Mouse (Mus musculus): ENCODE results near the gene Smim20. TPM values are rescaled to one million over a fixed set of nuclear protein-coding genes. Genes with fewer than 3 reads are reported as not detected.
A peak's percentile ranks its signal among the peaks of the same experiment; 100 is the strongest.

Smim20 gene
- polyA plus RNA-seq, 1 experiment: 47.0 TPM

DNA sequence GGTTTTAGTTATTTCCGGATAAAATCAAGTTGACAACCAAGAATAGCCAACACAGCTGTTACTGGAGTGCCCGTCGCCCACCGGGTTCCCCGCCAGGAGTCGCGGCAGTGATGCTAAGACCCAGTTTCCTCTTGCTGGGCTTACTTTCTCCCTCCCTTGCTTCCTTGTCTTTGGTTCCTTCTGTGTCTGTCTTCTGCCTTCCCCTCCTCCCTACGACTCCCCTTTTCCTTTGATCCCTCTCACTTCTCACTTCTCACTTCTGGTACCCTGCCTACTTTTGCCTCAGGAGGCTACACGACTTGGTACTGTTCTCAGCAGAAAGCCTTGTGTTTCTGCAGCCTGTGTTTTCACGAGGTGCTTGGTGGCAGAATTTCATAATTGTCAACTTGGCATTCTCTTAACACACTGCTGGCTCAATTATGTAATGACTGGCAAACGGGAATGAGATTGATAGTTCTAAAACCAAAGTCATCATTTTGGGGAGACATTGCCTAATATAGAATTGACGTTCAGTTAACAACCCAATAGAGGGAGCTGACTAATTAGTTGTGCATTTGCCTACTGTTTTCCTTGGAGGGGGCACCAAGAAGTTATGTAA is 12.4 kb downstream of the Smim20 start:
- no peak for TF ChIP-seq POLR2A (IDR thresholded peaks at IDR 0.05; ENCODE audit: borderline replicate concordance, extremely low read depth, insufficient read depth, insufficient read length, poor library complexity, severe bottlenecking)
- TF ChIP-seq CTCF (IDR thresholded peaks at IDR 0.05; ENCODE audit: borderline replicate concordance, extremely low read depth, insufficient read depth, insufficient read length): no peak
- DNase-seq (ENCODE audit: low read depth): no peak

DNA sequence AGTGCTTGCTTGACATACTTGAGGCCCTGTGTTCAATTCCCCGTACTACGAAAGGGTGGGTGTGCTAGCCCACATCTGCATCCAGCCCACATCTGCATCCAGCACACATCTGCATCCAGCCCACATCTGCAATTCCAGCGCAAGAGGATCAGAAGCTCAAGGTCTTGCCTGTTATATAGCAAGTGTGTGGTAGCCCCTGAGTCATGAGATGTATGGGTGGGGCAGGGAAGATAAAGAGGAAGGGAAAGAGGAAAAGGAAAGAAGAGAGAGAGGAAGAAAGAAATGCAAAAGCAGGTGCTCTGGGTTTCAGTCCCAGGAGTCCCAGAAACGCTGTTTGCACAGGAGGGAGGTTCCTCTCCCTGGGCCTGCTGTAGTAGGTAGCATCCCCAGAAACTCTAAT is 15.6 kb downstream of the Smim20 start:
- no peak for DNase-seq (ENCODE audit: low read depth)
- TF ChIP-seq CTCF (IDR thresholded peaks at IDR 0.05; ENCODE audit: borderline replicate concordance, extremely low read depth, insufficient read depth, insufficient read length) (no peak), POLR2A (IDR thresholded peaks at IDR 0.05; ENCODE audit: borderline replicate concordance, extremely low read depth, insufficient read depth, insufficient read length, poor library complexity, severe bottlenecking) (no peak)

DNA sequence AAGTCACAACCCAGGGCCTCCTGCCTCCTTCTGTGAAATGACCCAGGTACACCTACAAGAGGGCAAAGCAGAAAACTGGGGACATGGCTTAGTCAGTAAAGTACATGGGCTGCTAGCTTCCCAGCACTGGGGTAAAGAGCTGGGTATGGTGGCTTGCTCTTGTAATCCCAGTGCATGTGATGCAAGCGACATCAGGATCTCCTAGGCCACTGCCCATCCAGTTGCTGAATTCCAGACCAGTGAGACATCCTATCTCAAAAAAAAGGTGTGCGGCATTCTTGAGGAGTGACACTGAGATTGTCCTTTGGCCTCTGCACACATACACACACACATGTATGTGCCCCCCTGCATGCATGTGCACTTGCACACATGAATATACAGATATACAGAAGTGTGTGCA is 19.5 kb downstream of the Smim20 start:
- TF ChIP-seq CTCF (IDR thresholded peaks at IDR 0.05; ENCODE audit: borderline replicate concordance, extremely low read depth, insufficient read depth, insufficient read length) (no peak), POLR2A (IDR thresholded peaks at IDR 0.05; ENCODE audit: borderline replicate concordance, extremely low read depth, insufficient read depth, insufficient read length, poor library complexity, severe bottlenecking) (no peak)
- DNase-seq (ENCODE audit: low read depth): no peak

DNA sequence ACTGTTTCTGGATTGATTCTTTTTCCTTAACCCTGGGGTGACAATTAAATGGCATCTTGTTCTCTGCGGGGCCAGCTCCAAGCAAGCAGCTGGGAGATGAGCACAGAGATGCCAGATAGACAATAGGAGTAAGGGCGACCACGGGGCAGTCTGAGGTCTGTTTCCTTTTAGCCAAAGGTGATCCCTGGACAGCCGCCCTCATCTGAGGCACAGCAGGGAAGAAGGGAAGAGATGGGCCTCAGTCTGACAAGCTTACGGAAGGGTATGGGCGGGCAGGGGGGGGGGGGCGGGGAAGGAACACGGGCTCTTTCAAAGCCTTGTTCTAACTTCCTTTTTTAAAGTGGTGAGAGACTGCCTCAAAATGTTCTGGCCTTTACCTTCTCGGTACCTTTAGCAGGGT is 22.6 kb downstream of the Smim20 start:
- DNase-seq (ENCODE audit: low read depth): no peak
- TF ChIP-seq POLR2A (IDR thresholded peaks at IDR 0.05; ENCODE audit: borderline replicate concordance, extremely low read depth, insufficient read depth, insufficient read length, poor library complexity, severe bottlenecking) (no peak), CTCF (IDR thresholded peaks at IDR 0.05; ENCODE audit: borderline replicate concordance, extremely low read depth, insufficient read depth, insufficient read length) (no peak)

DNA sequence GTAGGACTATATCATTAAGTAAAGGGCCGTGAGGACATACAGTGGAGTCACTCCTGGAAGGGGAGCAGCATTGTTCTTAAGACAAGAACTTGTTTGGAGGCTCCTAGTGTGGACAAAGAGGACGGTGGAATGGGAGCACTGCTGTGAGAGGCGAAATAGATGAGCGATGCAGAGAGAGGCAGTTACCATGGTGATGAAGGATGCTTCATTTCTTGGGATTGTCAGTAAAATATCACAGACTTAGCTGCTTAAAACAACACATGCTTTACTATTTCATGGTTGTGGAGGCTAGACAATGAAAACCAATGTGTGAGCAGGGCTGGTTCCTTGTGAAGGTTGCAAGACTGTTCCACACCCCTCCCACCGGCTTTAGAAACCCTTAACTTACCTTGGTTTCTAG is 27.7 kb downstream of the Smim20 start:
- TF ChIP-seq CTCF (IDR thresholded peaks at IDR 0.05; ENCODE audit: borderline replicate concordance, extremely low read depth, insufficient read depth, insufficient read length) (no peak), POLR2A (IDR thresholded peaks at IDR 0.05; ENCODE audit: borderline replicate concordance, extremely low read depth, insufficient read depth, insufficient read length, poor library complexity, severe bottlenecking) (no peak)
- DNase-seq (ENCODE audit: low read depth): peak; percentile 64

DNA sequence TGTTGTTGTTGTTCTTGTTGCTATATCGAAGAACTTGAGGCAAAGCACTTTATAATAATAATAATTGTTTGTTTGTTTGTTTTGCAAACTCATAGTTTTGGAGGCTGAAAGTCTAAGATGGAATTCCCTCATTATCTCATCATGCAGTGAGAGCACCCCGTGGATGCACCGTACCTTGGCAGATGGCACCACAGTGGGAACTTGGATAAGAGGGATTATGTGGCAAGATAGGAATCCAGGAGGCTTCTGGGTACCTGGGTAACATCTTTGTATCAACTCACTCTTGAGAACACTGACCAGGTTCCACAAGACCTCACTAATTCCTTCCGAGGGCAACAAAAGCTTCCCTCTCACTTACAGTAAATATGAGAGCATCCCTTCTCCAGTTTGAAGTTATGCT is 30.1 kb downstream of the Smim20 start:
- DNase-seq (ENCODE audit: low read depth): no peak
- TF ChIP-seq POLR2A (IDR thresholded peaks at IDR 0.05; ENCODE audit: borderline replicate concordance, extremely low read depth, insufficient read depth, insufficient read length, poor library complexity, severe bottlenecking) (no peak), CTCF (IDR thresholded peaks at IDR 0.05; ENCODE audit: borderline replicate concordance, extremely low read depth, insufficient read depth, insufficient read length) (no peak)

DNA sequence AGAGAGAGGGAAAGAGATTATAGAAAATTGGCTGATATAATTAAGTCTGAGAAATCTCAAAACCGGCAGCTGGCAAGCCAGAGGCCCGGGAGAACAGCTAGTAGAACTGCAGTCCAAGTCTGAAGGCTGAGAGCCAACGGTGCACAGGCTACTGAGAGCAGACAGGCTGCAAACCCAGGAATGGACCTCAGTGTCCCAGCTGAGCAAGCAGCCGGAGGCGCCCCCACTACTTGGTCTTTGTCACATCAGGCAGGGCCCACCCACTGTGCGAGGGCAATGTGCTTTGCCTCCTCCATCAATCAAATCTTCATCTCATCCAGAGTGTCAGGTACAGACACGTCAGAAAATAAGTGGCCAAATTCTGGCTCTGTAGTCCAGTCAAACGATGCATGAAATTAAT is 34.6 kb downstream of the Smim20 start:
- peak; percentile 26 for DNase-seq (ENCODE audit: low read depth)
- TF ChIP-seq CTCF (IDR thresholded peaks at IDR 0.05; ENCODE audit: borderline replicate concordance, extremely low read depth, insufficient read depth, insufficient read length) (no peak), POLR2A (IDR thresholded peaks at IDR 0.05; ENCODE audit: borderline replicate concordance, extremely low read depth, insufficient read depth, insufficient read length, poor library complexity, severe bottlenecking) (no peak)

DNA sequence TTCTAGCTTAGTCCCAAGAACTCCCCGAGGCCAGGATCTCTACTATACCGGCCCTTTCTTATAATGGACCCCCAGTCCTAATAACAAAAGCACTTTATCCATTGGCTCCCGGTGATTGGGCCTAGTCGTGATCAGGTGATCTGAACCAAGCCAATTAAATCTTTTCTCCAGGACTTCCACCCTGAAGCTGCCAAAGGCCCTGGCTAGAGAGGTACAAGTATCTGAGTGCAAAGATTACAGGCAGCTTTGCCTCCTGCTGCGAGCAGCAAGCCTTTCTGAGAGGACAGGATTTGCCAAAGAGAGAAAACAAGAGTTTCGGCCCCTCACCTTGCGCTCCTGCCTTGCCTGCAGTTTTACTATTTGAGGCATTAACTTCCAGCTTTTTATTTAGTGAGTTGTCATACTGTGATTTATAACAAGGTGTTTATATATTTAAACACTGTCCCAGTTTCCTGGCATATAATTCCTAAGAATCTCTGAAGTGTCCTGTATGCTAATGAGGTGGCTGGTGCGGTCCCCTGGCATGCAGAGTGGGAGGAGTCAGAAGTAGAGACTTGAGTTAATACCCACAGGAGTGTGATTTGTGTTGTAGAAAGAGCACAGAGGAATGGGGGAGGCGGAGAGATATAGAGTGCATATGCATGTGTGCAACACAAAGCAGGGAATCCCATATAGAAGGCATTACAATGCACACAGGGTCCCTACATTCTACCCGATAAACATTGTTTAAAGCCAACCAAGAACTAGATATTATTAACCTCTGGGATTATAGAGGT is 36.2 kb downstream of the Smim20 start:
- no peak for DNase-seq (ENCODE audit: low read depth)
- TF ChIP-seq CTCF (IDR thresholded peaks at IDR 0.05; ENCODE audit: borderline replicate concordance, extremely low read depth, insufficient read depth, insufficient read length): no peak
- TF ChIP-seq POLR2A (IDR thresholded peaks at IDR 0.05; ENCODE audit: borderline replicate concordance, extremely low read depth, insufficient read depth, insufficient read length, poor library complexity, severe bottlenecking): no peak

DNA sequence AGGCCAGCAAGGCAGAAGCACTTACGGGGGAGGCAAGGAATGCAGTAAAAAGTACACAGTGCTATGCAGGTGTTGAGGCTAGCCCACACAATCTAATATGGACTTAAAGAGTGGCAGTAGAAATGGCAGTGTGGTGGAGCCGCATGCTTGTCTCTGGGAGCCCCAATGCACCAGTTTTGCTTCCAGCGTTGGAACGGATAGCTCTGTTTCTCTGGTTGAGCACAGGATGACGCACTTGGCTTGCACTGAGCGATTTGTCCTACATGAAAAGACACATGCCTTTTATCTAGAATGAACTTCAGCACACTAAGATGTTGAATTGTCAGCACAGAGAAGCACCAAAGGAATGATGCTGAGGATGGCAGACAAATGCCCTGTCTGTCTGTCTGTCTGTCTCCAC is 37.1 kb downstream of the Smim20 start:
- DNase-seq (ENCODE audit: low read depth): no peak
- TF ChIP-seq CTCF (IDR thresholded peaks at IDR 0.05; ENCODE audit: borderline replicate concordance, extremely low read depth, insufficient read depth, insufficient read length): no peak
- no peak for TF ChIP-seq POLR2A (IDR thresholded peaks at IDR 0.05; ENCODE audit: borderline replicate concordance, extremely low read depth, insufficient read depth, insufficient read length, poor library complexity, severe bottlenecking)

DNA sequence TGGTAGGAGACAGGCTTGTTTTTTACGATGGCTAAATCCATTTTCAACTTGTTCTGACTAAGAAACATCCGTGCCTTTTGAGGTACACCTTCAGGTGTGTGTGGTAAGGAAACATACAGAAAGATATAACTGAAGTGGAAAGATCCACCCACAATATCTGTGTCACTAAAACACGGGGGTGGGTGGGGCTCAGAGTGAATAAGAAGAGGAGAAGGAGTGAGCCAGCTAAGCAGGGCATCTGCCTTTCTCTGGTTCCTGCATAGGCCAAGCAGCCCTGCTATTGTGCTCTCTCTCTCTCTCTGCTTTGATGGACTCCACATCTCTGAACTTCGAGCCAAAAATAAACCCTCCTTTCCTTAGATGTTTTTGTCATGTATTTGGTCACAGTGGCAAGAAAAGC is 38.1 kb downstream of the Smim20 start:
- no peak for TF ChIP-seq CTCF (IDR thresholded peaks at IDR 0.05; ENCODE audit: borderline replicate concordance, extremely low read depth, insufficient read depth, insufficient read length)
- no peak for DNase-seq (ENCODE audit: low read depth)

DNA sequence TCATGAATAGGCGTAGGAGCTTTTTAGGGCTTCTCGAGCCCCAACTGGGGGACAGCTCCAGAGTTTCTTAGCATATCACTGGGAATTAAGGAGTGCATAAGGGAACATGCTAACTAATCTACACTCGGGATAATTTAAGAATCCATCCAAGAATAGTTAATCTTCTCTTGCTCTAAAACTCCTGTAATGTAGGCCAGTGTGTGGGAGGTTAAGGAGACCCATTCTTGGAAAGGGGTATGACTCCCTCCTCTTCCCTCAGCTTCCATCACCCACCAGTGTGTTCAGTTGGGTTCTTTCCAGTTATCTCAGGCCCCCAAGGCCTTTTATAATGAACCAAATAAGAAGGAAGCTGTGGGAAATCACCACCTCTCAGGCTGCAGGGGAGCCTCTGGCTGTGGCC is 40.0 kb downstream of the Smim20 start:
- TF ChIP-seq CTCF (IDR thresholded peaks at IDR 0.05; ENCODE audit: borderline replicate concordance, extremely low read depth, insufficient read depth, insufficient read length) (no peak), POLR2A (IDR thresholded peaks at IDR 0.05; ENCODE audit: borderline replicate concordance, extremely low read depth, insufficient read depth, insufficient read length, poor library complexity, severe bottlenecking) (no peak)
- no peak for DNase-seq (ENCODE audit: low read depth)

DNA sequence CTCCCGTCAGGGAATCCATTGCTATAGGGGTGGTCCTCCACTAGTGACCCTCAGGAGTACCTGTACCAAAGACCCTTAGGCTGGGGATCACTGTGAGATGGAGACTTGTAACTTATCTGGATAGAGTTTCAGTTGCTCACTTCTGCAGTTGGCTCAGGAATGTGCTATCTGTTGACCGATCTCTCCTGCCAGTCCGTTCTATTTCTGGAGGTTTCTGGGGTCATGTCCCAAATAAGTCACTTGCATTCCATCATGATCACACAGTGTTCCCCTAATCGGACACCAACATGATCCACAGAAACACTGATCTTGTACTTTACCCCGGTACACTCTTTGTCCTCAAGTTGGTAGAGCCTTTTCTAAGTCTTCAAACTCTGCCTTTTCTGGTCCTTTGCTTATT is 40.6 kb downstream of the Smim20 start:
- no peak for DNase-seq (ENCODE audit: low read depth)
- TF ChIP-seq POLR2A (IDR thresholded peaks at IDR 0.05; ENCODE audit: borderline replicate concordance, extremely low read depth, insufficient read depth, insufficient read length, poor library complexity, severe bottlenecking) (no peak), CTCF (IDR thresholded peaks at IDR 0.05; ENCODE audit: borderline replicate concordance, extremely low read depth, insufficient read depth, insufficient read length) (no peak)
